Mouse (Mus musculus) stomach, postnatal 0 days (tissue): Measurements from ENCODE around the gene Kctd18. TPM values are rescaled to one million over a fixed set of nuclear protein-coding genes. Genes with fewer than 3 reads are reported as not detected.

Source experiments
- ATAC-seq: fragments of 200-750 bp; cut with Nextera tagmentation; 2 replicates; pipeline ENCODE4 v1.8.0; 2017; ENCODE audit not compliant: low FRiP score, low TSS enrichment
- DNase-seq: peaks from one replicate; pipeline ENCODE4 v3.0.0-alpha.2; 2016; ENCODE audit warnings: low spot score
- H3K27ac ChIP-seq: fragments of 300-500 bp; sonication (generic); replicated peaks from 2 replicates; pipeline ENCODE4 v1.5.1; 2014; ENCODE audit warnings: mild to moderate bottlenecking, control low read depth
- H3K27me3 ChIP-seq: fragments of 300-500 bp; sonication (generic); 2 replicates; pipeline ENCODE4 v1.6.1; 2014; ENCODE audit warnings: low read length; ENCODE audit not compliant: control insufficient read depth, insufficient read depth
- H3K36me3 ChIP-seq: fragments of 300-500 bp; sonication (generic); 2 replicates; pipeline ENCODE4 v1.6.1; 2014; ENCODE audit warnings: low read length, mixed read lengths; ENCODE audit not compliant: control insufficient read depth, insufficient read depth
- H3K4me1 ChIP-seq: fragments of 300-500 bp; sonication (generic); replicated peaks from 2 replicates; pipeline ENCODE4 v1.6.1; 2014; ENCODE audit warnings: antibody characterized with exemption; ENCODE audit not compliant: control insufficient read depth, insufficient read depth
- H3K4me2 ChIP-seq: fragments of 300-500 bp; sonication (generic); replicated peaks from 2 replicates; pipeline ENCODE4 v1.6.1; 2014; ENCODE audit warnings: low read depth, mild to moderate bottlenecking, control low read depth, moderate library complexity
- H3K4me3 ChIP-seq: fragments of 300-500 bp; sonication (generic); 2 replicates; pipeline ENCODE4 v1.5.1; 2014; ENCODE audit warnings: low read depth, low read length, control low read depth
- H3K9ac ChIP-seq: fragments of 300-500 bp; sonication (generic); 2 replicates; pipeline ENCODE4 v1.6.1; 2014; ENCODE audit warnings: mild to moderate bottlenecking, low read length, control low read depth, mixed read lengths
- H3K9me3 ChIP-seq: fragments of 300-500 bp; sonication (generic); 2 replicates; pipeline ENCODE4 v1.6.1; 2016; ENCODE audit warnings: low read length; ENCODE audit not compliant: control insufficient read depth
- CTCF ChIP-seq: IDR thresholded peaks from 2 replicates; pipeline ENCODE4 v1.5.1; 2016; ENCODE audit warnings: antibody characterized with exemption, low read depth, mild to moderate bottlenecking, moderate library complexity
- EP300 ChIP-seq: optimal IDR thresholded peaks from 2 replicates; pipeline ENCODE3; 2016; ENCODE audit warnings: antibody characterized with exemption
- WGBS: fragments of 180-500 bp; shearing (Covaris S2); extraction: QIAGEN DNeasy Blood & Tissue Kit; methylation state at CpG from one replicate; pipeline ENCODE4 v1.1.7; 2014; 5-methylcytosine and 5-hydroxymethylcytosine counted together
- polyA plus RNA-seq: library from polyadenylated mRNA; unstranded; fragments of >200 nt; fragmentation: Nextera tagmentation; extraction: Ambion mirVana; gene quantifications from 2 replicates; pipeline ENCODE4 v1.2.1, GENCODE M21; 2015

Kctd18 gene
- 7.5 and 8.1 TPM in 2 replicates for polyA plus RNA-seq

GRCm38 (mm10) chr1:58018856-58019255, at the start of gene Kctd18:
TSS of gene Kctd18 (minus strand) at chr1:58018956.
- Histone ChIP-seq H3K4me3 (no peak within 1 kb of the TSS), H3K27me3 (no peaks in the 10 kb centered on the region), H3K9ac (no peak within 1 kb of the TSS), H3K4me2 (no peak within 1 kb of the TSS), H3K9me3 (no peaks in the 10 kb centered on the region), H3K4me1 (no peaks in the 10 kb centered on the region), H3K36me3 (peaks cover 6% of the 10 kb centered on the region), H3K27ac (no peak within 1 kb of the TSS)
- TF ChIP-seq CTCF: no peak
- TF ChIP-seq EP300: no peak
- ATAC-seq (no peak), DNase-seq (no peak)
- WGBS: 93% methylated on average over 7 of the region's 7 CpGs

- Histone ChIP-seq H3K27me3 (no peaks in the 10 kb centered on the region), H3K4me1 (no peaks in the 10 kb centered on the region), H3K4me3 (no peak overlapping the region), H3K9me3 (no peaks in the 10 kb centered on the region), H3K27ac (no peak overlapping the region), H3K9ac (no peak overlapping the region), H3K36me3 (no peaks in the 10 kb centered on the region), H3K4me2 (no peak overlapping the region)
- 54% methylated on average over 3 of the region's 3 CpGs for WGBS
- ATAC-seq (no peak), DNase-seq (no peak)
- no peak for TF ChIP-seq EP300
Measured at GRCm38 (mm10) chr1:58065606-58066005, 46.9 kb upstream of the Kctd18 start.

DNA sequence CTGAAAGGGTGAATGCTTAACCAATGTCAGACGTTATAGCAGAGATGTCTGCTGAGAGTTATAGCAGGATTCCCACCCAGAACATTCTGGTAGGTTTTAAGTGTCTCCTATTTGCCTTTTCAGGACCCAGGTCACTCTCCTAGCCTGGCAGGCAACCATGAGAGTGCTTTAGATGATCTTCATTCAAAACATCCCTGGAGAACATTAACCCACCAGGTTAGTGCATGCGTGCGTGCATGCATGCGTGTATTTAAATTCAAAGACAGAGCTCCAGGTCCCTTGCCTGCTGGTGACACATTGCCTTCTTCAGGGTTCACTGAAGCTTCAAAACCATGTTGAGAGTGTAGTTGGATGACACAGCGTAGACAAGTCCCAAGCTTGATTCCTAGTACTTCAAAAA, 46.4 kb upstream of the Kctd18 start:
- 81% methylated on average over 5 of the region's 5 CpGs for WGBS
- ATAC-seq: no peak

DNA sequence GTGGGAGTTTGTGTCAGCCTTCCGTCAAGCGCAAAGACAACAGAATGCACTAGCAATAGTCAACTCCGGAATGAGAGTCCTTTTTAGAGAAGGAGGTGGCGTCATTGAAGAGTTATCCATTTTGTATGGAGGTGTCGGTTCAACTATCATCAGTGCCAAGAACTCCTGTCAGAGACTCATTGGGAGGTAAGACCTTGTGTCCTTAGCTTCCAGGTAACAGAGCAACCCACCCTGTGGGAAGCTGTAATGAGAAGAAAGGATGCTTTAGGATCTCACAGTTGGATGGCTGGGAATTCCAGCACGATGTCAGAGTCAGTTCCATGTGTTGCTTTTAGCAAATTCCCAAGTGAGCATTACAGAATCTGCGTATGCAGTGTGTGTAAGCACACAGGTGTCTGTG, 43.4 kb upstream of the Kctd18 start:
- no peak for ATAC-seq
- no peaks in the 10 kb centered on the region for H3K36me3 ChIP-seq
- TF ChIP-seq EP300 (no peak), CTCF (no peak)
- no peak overlapping the region for H3K27ac ChIP-seq
- H3K9ac ChIP-seq: no peak overlapping the region
- H3K4me2 ChIP-seq: no peak overlapping the region
- no peak for DNase-seq
- 91% methylated on average over 7 of the region's 7 CpGs for WGBS
- no peak overlapping the region for H3K4me3 ChIP-seq
- no peaks in the 10 kb centered on the region for H3K9me3 ChIP-seq
- no peaks in the 10 kb centered on the region for H3K4me1 ChIP-seq
- H3K27me3 ChIP-seq: no peaks in the 10 kb centered on the region

More for the DNA sequence above, 46.4 kb upstream of the Kctd18 start:
- no peak overlapping the region for H3K27ac ChIP-seq
- no peak overlapping the region for H3K4me3 ChIP-seq
- H3K36me3 ChIP-seq: no peaks in the 10 kb centered on the region
- no peak overlapping the region for H3K4me2 ChIP-seq
- no peaks in the 10 kb centered on the region for H3K9me3 ChIP-seq
- no peak for DNase-seq
- TF ChIP-seq CTCF (no peak), EP300 (no peak)
- no peak overlapping the region for H3K9ac ChIP-seq
- H3K4me1 ChIP-seq: no peaks in the 10 kb centered on the region
- no peaks in the 10 kb centered on the region for H3K27me3 ChIP-seq

- WGBS: 92% methylated on average over 4 of the region's 4 CpGs
- H3K27me3 ChIP-seq: no peaks in the 10 kb centered on the region
- no peaks in the 10 kb centered on the region for H3K9me3 ChIP-seq
- no peak overlapping the region for H3K27ac ChIP-seq
- H3K36me3 ChIP-seq: no peaks in the 10 kb centered on the region
- no peak overlapping the region for H3K4me2 ChIP-seq
- no peak for ATAC-seq
- no peak overlapping the region for H3K4me3 ChIP-seq
- no peak for DNase-seq
- H3K9ac ChIP-seq: no peak overlapping the region
- TF ChIP-seq CTCF (no peak), EP300 (no peak)
- H3K4me1 ChIP-seq: no peaks in the 10 kb centered on the region
Measured at GRCm38 (mm10) chr1:58058846-58059245, 40.1 kb upstream of the Kctd18 start.

DNA sequence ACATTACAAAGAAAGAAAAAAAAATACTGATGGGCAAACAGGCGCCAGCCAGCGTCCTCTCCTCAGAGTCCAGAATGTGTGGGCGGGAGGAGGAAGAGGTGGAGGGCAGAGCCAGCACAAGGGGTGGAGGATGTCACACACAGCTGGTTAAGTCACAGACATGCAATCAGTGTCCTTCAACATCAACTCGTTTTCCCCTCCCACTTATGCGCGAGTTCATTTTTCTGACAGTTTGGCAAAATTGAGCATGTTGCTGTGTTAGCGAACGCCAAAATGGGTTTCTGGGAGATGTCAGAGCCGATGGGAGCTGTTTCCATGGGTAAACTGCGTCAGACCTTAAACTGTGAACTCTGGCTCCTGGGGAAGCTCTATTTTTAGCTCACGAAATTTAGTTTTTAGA, 38.2 kb upstream of the Kctd18 start:
- DNase-seq: no peak
- H3K4me1 ChIP-seq: no peaks in the 10 kb centered on the region
- ATAC-seq: no peak
- no peaks in the 10 kb centered on the region for H3K27me3 ChIP-seq
- TF ChIP-seq CTCF: no peak
- no peak for TF ChIP-seq EP300
- H3K9me3 ChIP-seq: no peaks in the 10 kb centered on the region
- no peak overlapping the region for H3K4me2 ChIP-seq
- H3K9ac ChIP-seq: no peak overlapping the region
- no peak overlapping the region for H3K4me3 ChIP-seq
- no peak overlapping the region for H3K27ac ChIP-seq
- WGBS: 53% methylated on average over 11 of the region's 11 CpGs
- no peaks in the 10 kb centered on the region for H3K36me3 ChIP-seq
